In the genomic region with DNA sequence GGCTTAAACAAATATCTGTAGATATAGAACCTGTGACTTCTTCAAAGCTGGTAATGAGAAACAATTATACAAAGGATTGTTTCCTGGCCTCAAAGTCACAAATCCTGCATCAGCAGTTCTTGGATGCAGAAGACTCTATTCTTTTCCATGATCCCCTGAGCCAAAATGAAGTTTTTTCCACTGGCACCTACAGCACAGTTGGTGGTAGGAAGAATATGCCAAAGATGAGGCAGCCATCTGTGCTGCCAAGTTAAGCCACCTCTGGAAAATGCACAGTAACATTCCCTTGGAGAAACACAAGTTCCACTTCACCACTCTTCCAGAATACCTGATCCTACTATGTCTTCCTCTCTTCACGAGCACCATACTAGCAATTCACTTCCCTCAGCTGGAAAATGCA, we compare ENCODE assay signal across 20 mouse cellular contexts.
A peak's percentile ranks its signal among the peaks of the same experiment; 100 is the strongest.
DNase-seq lines count a peak whose midpoint lies in the region; ATAC-seq and TF ChIP-seq lines count a peak whose summit lies in the region.
"Had no signal": no experiment of that assay in that cellular context is flagged by ENCODE, and none has a peak within 500 bp of the region (broad histone marks: within the 10 kb centered on the region; RNA-seq: fewer than 3 reads in every experiment).

No protein-coding gene starts in this region.

- 81% methylated on average over 1 of the region's 1 CpGs for WGBS in hindbrain, postnatal 0 days

- H3K9ac ChIP-seq in hindbrain, postnatal 0 days (replicated peaks; ENCODE audit: low read length), result no peak overlapping the region
- H3K9ac ChIP-seq: embryonic facial prominence, embryonic 15.5 days; heart, embryonic 12.5 days; hindbrain, embryonic 14.5 days had no signal

- intact Hi-C loops in left cerebral cortex, postnatal 10 days (cut with DNase I), result no loop called here
- intact Hi-C loops in left cerebral cortex, postnatal 25 days (cut with DNase I), result no loop called here

- no peaks in the 10 kb centered on the region for H3K27me3 ChIP-seq in hindbrain, postnatal 0 days (ENCODE audit: insufficient read depth, low read length)
- H3K27me3 ChIP-seq: embryonic facial prominence, embryonic 15.5 days; heart, embryonic 12.5 days had no signal

- no peak for ATAC-seq in hindbrain, postnatal 0 days
- ATAC-seq: forebrain, embryonic 14.5 days had no signal

- H3K4me2 ChIP-seq in hindbrain, postnatal 0 days (ENCODE audit: low read depth, low read length), result no peak overlapping the region
- H3K4me2 ChIP-seq: embryonic facial prominence, embryonic 15.5 days; heart, embryonic 12.5 days; hindbrain, embryonic 14.5 days had no signal

- H3K27ac ChIP-seq in hindbrain, postnatal 0 days, result no peak overlapping the region
- H3K27ac ChIP-seq: embryonic facial prominence, embryonic 15.5 days; forebrain, embryonic 10.5 days; hindbrain, embryonic 10.5 days; hindbrain, embryonic 14.5 days had no signal

- H3K9me3 ChIP-seq in hindbrain, postnatal 0 days (ENCODE audit: low read length), result no peaks in the 10 kb centered on the region
- H3K9me3 ChIP-seq: embryonic facial prominence, embryonic 15.5 days; heart, embryonic 12.5 days; hindbrain, embryonic 10.5 days had no signal

- TF ChIP-seq CTCF in hindbrain, postnatal 0 days (IDR thresholded peaks at IDR 0.05; ENCODE audit: low read depth), result no peak

- H3K4me3 ChIP-seq in hindbrain, postnatal 0 days (ENCODE audit: low read length), result no peak overlapping the region
- H3K4me3 ChIP-seq: embryonic facial prominence, embryonic 15.5 days; erythroblast, embryonic 14.5 days; forebrain, embryonic 10.5 days; heart, embryonic 12.5 days; hindbrain, embryonic 10.5 days had no signal

- peak; percentile 10 for DNase-seq in left cerebral cortex, adult 11 months (ENCODE audit: low spot score)
- DNase-seq in left cerebral cortex, postnatal 10 days (ENCODE audit: extremely low spot score in 1 of 2, low spot score in 2 of 2), result no peak
- peak; percentile 7 to 10 for DNase-seq in right cerebral cortex, adult 2 months (ENCODE audit: low spot score in 2 of 2)
- DNase-seq in right cerebral cortex, postnatal 14 days, result no peak
- DNase-seq in left cerebral cortex, postnatal 25 days (ENCODE audit: low spot score in 2 of 2), result peak; percentile 4 to 75
- DNase-seq in telencephalon, adult 2 months (ENCODE audit: low read depth, low spot score), result peak; percentile 53
- no peak for DNase-seq in hindbrain, postnatal 0 days (ENCODE audit: low spot score)
- DNase-seq: adrenal gland, adult 2 months; adrenal gland, postnatal 25 days; cerebellum, adult 8-10 months; cerebellum, postnatal 14 days; embryo, embryonic 11 days; gastrocnemius, postnatal 14 days had no signal

- no peaks in the 10 kb centered on the region for H3K36me3 ChIP-seq in hindbrain, postnatal 0 days (ENCODE audit: insufficient read depth, low read length)
- H3K36me3 ChIP-seq: embryonic facial prominence, embryonic 15.5 days; forebrain, embryonic 10.5 days; heart, embryonic 12.5 days; hindbrain, embryonic 10.5 days had no signal

- no peaks in the 10 kb centered on the region for H3K4me1 ChIP-seq in hindbrain, postnatal 0 days (ENCODE audit: insufficient read depth, low read length)
- H3K4me1 ChIP-seq: embryonic facial prominence, embryonic 15.5 days; forebrain, embryonic 10.5 days; heart, embryonic 12.5 days; hindbrain, embryonic 10.5 days had no signal

Comparison
In these comparisons a context has a peak if more than half of its experiments do, and no peak if none do; other contexts are left out.
1. DNase-seq: peak in left cerebral cortex, adult 11 months (single experiment), right cerebral cortex, adult 2 months (2 of 2), left cerebral cortex, postnatal 25 days (2 of 2) and telencephalon, adult 2 months (single experiment); none in left cerebral cortex, postnatal 10 days (0 of 2), right cerebral cortex, postnatal 14 days (single experiment) and hindbrain, postnatal 0 days (single experiment).